Mouse (Mus musculus) gastrocnemius, postnatal 36 days (tissue): ENCODE results near the gene Hist1h3g. TPM values are rescaled to one million over a fixed set of nuclear protein-coding genes. Genes with fewer than 3 reads are reported as not detected.

ENCODE experiments used
- DNase-seq, 2 experiments: peaks; one replicate each; pipeline ENCODE4 v3.0.0; 2022
- intact Hi-C: fragments of 180-260 bp; cut with DNase I; formaldehyde crosslinking; loops from one replicate; pipeline ENCODE4 v1.15.1; 2025
- total RNA-seq, 2 experiments: library from RNA; stranded (reverse); gene quantifications; 2 replicates each; pipeline ENCODE4 v1.2.3; 2021

Gene Hist1h3g
- total RNA-seq, 2 experiments from 2014 or later = 2.8 to 5.0 TPM

- intact Hi-C loops = no loop called here
- DNase-seq = no peak
Observed at GRCm38 (mm10) chr13:23513517-23513916, 21.7 kb upstream of the Hist1h3g start.

DNA sequence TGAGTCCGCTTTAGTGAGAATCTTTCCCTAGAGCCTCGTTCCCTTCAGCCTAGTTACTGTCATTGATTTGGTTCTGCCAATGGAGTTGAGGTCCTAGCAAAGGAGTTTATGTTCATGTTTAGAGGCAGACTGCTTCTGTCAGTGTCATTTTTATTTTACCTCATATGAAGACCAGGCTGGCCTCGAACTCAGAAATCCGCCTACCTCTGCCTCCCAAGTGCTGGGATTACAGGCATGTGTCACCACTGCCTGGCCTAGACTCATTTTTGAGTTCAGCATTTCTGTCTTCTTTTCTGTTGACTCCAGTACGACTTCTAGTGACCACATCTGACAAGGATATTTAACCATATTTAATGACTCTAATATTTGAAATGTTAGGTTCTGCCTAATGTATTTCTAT, 19.9 kb upstream of the Hist1h3g start:
- intact Hi-C loops = loop anchor here (5.0 kb wide), 1 partner anchor 1488 kb away; no protein-coding TSS in a partner anchor
- no peak for DNase-seq

DNA sequence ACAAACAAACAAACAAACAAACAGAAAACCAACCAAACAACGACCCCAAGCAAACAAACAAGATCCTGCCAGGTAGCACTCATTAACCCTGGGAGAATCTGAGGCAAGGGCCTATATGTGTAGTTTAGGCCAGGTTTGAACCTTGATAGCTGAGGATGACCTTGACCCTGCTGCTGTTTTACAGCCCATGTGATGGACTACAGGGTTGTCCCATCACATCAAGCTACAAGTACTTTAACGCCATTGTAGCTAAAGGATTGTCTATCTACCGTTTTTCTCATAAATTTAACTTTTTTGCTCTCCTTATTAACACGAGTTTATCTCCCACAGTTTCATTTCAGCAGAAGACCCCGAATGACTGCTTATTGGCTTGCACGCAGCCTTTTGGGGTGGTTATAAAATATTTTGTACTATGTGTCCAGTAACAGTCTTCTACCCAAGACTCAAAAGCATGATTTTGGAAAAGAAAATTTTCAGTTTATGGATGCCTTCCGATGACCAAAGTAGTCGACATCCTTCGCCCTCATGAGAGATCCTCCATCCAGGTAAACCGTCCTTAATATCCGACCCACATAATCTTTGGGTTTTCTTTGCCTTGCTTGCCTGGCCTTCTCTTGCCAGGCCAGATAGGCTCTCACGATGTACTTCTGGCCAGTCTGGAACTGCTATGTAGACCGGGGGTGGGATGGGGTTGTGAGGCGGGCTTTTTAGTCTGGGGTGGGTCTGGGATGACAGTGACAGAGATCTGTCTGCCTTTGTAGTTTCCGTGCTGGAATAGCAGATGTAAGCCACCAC, 19.2 kb upstream of the Hist1h3g start:
- no peak for DNase-seq
- intact Hi-C loops = loop anchor here (5.0 kb wide), 1 partner anchor 1489 kb away; no protein-coding TSS in a partner anchor

DNA sequence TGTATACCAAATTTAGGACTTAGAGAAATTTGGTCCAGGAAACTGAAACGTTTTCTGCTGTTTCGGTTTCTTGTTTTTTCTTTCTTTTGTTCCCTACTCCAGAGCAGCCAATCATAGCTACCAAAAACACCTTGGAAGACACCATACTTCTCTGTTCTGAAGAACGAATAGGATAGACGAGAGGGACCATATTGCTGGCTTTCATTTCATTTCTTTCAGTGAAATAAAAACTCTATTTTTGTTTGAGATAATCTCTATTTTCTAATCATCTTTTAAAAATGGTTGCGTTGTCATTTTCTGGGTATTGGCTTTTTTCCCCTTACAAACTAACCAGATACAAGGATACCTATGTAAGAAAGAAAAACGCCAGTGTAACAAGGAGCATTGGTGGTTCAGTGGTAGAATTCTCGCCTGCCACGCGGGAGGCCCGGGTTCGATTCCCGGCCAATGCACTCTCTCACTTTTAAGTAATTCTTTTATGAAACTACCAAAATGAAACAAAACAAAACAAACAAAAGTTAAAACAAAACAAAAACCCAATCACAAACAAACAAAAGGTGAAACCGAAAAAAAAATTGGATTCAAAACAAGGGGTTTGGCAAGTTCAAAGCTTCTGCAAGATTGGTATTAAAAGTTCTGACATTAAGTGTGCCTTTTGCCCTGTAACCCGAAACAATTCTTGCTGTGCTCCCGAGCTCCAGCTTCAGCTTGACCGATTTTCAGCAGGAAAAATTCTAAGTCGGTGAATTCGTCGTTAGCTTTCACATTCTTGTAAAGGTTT, 18.2 kb upstream of the Hist1h3g start:
- peak; percentile 53 to 79 for DNase-seq

GRCm38 (mm10) chr13:23517603-23518294, 17.5 kb upstream of the Hist1h3g start:
- DNase-seq = peak; percentile 68 to 87
- intact Hi-C loops = loop anchor here (5.0 kb wide), 1 partner anchor 1490 kb away; no protein-coding TSS in a partner anchor

More for the DNA sequence above, 18.2 kb upstream of the Hist1h3g start:
- intact Hi-C loops = loop anchor here (5.0 kb wide), 1 partner anchor 1490 kb away; no protein-coding TSS in a partner anchor

DNA sequence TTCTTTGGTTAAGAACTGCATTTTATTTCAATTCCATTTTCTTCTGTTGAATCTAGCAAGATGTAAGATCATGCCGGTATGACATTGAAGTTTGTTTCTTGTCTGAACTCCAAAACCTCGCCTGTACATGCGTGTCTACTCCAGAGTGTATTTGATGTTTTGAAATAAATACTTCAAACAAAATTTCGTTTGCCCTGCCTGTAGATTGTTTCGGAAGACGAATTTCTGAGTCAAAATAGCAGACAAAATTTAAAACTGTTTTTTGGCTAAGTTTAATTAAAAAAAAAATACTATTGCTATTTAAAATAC, 17.0 kb upstream of the Hist1h3g start:
- DNase-seq = no peak
- intact Hi-C loops = loop anchor here (5.0 kb wide), 1 partner anchor 1491 kb away; no protein-coding TSS in a partner anchor

DNA sequence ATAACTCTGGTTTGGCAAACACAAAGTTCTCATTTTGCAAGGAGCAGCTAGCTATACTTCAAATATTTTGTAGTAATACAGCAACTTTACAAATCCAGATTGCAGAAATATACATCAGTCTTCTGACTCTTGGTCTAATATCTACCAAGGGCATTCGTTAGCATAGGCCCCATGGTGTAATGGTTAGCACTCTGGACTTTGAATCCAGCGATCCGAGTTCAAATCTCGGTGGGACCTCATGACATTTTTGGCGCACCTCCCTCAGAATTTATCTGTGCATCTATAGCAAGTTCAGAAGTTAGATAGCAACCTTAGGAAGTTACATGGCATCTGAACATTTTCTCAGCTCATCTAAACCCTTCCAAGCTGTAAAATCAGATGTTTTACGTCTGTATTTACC, 16.3 kb upstream of the Hist1h3g start:
- DNase-seq = peak; percentile 46 to 59
- intact Hi-C loops = loop anchor here (1.0 to 5.0 kb wide), 2 partner anchors 87 to 1492 kb away; no protein-coding TSS in a partner anchor

GRCm38 (mm10) chr13:23519416-23519815, 15.8 kb upstream of the Hist1h3g start:
- intact Hi-C loops = loop anchor here (1.0 to 5.0 kb wide), 2 partner anchors 87 to 1492 kb away; no protein-coding TSS in a partner anchor
- peak; percentile 44 to 61 for DNase-seq

DNA sequence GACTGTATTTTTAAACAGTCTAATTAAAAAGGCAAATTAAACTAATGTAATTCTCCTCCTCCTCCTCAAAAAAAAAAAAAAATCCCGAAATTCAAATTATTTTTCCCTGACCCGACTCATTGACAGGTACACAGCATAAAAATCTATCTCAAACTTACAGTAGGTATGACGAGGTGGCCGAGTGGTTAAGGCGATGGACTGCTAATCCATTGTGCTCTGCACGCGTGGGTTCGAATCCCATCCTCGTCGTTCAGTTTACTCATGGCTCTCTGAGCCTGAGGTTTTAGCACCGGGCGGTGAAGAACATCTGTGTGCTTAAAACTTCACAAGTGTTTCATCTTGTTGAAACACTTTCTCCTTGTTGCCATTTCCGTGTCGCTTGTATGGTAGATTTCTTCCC, 13.5 kb upstream of the Hist1h3g start:
- DNase-seq = peak; percentile 56 to 60
- intact Hi-C loops = no loop called here

GRCm38 (mm10) chr13:23523976-23524375, 11.2 kb upstream of the Hist1h3g start:
- intact Hi-C loops = no loop called here
- no peak for DNase-seq

DNA sequence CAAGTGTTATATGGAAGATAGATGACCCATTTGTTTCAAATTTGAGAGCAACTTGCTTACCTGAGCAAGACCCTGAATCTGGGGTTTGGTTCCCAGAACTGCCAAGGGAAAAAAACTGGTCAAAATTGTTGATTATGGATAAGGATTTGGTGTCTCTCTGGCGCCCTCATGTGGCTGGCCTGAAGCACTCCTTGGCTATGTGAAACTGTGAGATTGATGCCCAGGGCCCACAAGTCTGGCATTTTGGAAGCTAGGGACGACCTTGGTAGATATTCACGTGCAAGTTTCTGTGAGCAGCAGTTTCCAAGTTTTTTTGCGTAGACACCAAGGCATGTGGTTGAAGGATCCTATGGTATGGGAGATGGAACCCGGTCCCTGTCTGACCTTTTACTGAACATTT, 10.6 kb upstream of the Hist1h3g start:
- intact Hi-C loops = no loop called here
- DNase-seq = peak; percentile 41 to 55

GRCm38 (mm10) chr13:23525901-23526300, 9.3 kb upstream of the Hist1h3g start:
- no peak for DNase-seq
- intact Hi-C loops = no loop called here

- DNase-seq = peak; percentile 82 to 86
- intact Hi-C loops = no loop called here
Observed at GRCm38 (mm10) chr13:23526312-23526711, 8.9 kb upstream of the Hist1h3g start.

DNA sequence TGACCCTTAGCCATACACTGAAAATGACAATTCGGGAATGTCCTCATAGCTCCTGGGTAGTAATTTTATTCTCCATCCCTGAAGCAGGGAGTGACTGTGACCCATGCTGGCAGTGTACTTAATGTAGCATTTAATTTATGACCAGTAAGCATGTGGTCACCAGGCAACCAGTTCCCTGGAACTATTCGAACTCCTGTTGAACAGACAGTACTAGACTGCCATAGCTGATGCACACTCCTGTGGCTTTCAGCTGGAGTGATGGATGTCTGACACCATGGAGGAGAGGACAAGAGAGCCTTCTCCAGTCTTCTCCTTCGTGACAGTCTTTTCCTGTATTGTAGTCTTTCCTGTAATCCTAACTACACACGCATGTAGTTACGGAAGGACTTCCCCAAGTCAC, 6.2 kb upstream of the Hist1h3g start:
- intact Hi-C loops = no loop called here

DNA sequence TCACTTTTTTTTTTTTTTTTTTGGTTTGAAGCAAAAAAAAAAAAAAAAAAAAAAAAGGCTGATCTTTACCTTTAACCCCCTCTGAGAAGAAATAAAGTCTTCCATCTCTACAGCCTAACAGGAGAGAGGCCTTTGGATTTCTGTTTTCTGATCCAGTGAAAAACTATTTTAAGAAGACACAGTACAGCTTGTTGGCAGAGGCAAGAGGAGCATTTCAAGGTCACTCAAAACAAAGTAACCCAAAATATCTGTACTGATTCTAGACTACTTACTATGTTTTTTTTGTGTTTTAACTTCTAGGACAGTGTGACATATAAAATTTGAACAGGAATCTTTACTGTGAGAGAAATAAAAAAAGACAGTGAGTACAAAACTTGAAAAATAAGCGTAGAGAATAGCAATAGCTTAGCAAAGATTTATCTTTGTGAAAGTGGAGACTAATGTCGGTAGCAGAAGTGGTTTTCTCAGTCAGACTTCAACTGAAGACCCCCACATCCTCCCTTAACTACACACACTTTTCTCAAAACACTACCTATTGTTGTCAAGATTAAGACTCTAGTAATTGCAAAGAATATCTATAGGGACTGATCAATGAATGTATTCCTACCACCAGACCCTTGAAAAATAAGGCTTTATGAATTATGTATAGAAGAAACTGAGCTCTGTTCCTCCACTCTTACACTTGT, 5.6 kb upstream of the Hist1h3g start:
- no peak for DNase-seq
- intact Hi-C loops = no loop called here

More for the DNA sequence above, 6.2 kb upstream of the Hist1h3g start:
- DNase-seq = no peak

DNA sequence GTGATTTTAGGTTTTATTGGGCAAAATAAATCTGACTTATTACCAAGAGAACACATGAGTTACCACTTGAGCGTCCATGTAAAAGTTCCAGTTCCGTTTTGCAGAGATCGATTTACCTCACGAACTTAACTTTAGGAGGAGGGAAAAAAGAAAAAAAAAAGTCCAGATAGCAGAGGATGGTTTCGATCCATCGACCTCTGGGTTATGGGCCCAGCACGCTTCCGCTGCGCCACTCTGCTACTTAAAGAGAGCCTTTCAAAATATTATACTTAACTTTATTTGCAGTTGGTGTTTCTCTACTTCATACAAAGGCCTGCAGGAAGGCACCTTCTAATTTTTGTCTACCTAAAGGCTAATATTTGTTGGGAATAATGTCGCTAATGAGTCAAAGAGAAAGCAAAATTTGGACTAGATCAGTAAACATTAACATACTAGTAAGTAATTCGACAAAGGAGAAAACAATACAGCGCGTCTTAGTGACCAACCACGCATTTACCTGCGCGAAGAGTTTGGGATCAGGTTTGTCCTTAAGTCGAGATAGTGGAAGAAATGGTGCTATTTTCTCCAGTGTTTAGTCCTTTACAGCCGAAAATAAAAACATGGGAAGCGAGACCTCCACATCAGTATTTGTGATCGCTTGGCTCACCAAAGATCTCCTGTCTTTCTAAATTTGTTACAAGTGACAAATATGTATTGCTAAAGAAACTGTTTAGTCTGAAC, 4.9 kb upstream of the Hist1h3g start:
- DNase-seq = peak in 1 of 2 experiments; percentile 65
- intact Hi-C loops = no loop called here

DNA sequence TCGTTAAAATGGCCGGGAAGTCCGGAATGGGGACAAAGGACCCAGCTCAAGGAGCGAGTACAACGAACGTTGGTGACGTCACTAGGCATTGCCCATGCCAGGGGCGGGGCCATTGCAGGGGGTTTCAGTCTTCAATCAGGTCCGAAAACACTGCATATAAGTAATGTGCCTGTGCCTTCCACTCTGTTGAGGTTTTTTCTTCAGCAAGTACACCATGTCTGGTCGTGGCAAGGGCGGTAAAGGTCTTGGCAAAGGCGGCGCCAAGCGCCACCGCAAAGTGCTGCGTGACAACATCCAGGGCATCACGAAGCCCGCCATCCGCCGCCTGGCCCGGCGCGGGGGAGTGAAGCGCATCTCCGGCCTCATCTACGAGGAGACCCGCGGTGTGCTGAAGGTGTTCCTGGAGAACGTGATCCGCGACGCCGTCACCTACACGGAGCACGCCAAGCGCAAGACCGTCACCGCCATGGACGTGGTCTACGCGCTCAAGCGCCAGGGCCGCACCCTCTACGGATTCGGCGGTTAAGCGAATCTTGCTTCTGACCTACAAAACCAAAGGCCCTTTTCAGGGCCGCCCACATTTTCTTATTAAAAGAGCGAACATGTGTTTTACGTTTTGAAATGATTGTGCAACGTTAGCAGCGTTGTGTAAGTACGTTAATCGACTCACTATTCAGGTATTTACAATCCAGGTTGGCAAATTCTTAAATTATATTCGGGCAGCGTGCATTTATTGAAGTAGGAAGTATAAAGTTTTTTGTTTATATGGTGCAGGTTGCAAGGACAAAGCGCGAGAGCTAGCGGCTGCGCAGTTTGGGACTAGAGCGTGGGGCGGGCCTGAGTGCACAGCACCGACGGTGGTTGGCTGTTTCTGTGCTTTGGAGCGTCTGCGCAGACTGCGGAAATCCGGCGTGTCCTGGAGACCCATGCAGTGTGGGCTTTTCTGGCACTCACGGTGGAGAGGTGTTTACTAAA, 4.0 kb upstream of the Hist1h3g start, which contains the start of gene Hist1h4h:
Hist1h4h (plus strand) TSS at position 150 of the 975 bp plus-strand sequence.
- DNase-seq = peak; percentile 88
- intact Hi-C loops = no loop called here
